Mouse (Mus musculus) thymus, postnatal 4 days (tissue): ENCODE measurements around the gene Gm3880.
"Not testable (repeated sequence)": the region's sequence is repeated elsewhere in the genome, so short reads cannot be mapped to it uniquely, and the experiment has no call there.

Experiments
- DNase-seq: peaks from one replicate; pipeline ENCODE4 v3.0.0; 2021

Gene Gm3880

GRCm38 (mm10) chrX:102686872-102687271 lies at the start of gene Gm3880:
Gene Gm3880, minus strand, starts transcription at chrX:102686972.
- not testable (repeated sequence) for DNase-seq

- not testable (repeated sequence) for DNase-seq
Observed at GRCm38 (mm10) chrX:102724226-102724625, 37.5 kb upstream of the Gm3880 start.

DNA sequence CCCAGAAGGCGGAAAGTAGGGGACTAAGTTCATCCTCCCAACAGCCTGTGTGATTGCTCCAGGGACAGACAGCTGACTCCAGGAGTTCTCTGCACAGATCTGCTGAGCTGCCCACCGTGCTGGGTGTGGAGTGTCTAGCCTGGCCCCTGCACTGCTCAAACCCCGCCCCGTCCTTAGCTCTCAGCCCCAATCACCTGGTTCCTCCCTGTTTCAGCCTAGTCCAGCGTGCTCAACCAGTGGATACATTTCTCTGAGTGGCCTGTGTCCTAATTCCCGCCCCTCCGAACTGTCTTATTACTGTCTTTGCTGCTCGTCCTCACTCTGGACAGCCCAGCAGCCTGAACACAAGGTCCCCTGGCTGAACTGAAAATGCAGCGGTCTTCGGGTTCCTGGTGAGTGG lies 20.8 kb upstream of the Gm3880 start, which contains the start of the genes Gm9112 and Dmrtc1b:
Gene Gm9112, minus strand, starts transcription at position 101 of the 400 bp plus-strand sequence.
Gene Dmrtc1b, plus strand, starts transcription at position 331 of the 400 bp plus-strand sequence.
- DNase-seq = not testable (repeated sequence)

DNA sequence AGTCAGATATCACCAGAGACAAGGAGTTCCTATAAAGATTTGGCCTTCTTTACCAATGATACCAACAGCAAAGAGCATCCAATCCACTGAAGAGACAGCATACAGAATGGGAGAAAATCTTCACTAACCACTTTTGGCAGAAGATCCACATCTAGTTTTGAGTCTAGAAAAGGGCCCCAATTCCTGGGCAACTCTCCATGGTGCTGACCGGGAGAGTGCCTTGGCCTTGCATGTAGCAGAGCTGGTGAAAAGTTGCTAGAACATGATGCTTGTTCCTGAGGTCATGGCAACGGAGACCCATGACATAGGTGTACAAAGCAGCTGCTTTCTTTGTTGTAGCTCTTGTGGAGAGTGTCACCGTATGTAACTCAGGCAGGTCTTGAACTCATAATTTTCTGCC lies 13.9 kb upstream of the Gm3880 start:
- peak; percentile 5 for DNase-seq

GRCm38 (mm10) chrX:102689252-102689651 lies 2.5 kb upstream of the Gm3880 start:
- DNase-seq = peak; percentile 14

- not testable (repeated sequence) for DNase-seq
Observed at GRCm38 (mm10) chrX:102684706-102685105, 2.1 kb downstream of the Gm3880 start.

- no peak for DNase-seq
Observed at GRCm38 (mm10) chrX:102666641-102667040, 20.1 kb downstream of the Gm3880 start.

DNA sequence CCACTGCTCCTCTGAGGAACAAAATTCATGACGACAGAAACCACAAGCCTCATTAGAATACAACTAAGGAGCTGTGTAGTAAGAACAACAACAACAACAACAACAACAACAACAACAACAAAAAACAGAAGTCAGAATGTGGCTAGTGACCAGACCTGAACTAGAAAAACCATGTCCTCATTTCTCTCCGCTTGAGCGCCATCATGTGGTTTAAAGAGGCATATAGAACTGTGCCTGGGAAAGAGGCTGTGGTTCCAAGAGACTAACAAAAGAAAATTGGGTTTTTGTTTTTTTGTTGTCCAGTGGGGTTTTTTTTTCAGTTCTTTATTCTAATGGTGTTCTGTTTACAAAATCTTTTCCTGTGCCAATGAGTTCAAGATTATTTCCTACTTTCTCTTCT lies 26.1 kb downstream of the Gm3880 start:
- DNase-seq = peak; percentile 7

DNA sequence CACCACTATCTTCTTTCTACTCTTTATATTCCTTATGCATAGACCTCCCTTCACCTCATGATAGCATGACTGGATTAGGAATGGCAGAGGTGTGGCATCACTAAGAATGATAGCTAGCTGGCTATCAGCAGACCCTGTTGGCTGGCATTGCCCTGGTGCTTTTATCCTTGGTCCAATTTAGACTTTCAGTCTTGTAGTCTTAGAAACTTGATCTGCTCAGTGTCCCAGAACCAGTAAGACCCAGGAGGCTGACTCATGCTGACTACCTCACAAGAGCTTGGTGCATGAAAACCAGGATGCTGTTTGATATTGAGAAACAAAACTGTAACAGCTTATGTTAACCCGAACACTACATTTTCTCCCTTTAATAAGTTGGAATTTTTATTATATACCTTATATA lies 41.1 kb downstream of the Gm3880 start:
- DNase-seq = no peak

DNA sequence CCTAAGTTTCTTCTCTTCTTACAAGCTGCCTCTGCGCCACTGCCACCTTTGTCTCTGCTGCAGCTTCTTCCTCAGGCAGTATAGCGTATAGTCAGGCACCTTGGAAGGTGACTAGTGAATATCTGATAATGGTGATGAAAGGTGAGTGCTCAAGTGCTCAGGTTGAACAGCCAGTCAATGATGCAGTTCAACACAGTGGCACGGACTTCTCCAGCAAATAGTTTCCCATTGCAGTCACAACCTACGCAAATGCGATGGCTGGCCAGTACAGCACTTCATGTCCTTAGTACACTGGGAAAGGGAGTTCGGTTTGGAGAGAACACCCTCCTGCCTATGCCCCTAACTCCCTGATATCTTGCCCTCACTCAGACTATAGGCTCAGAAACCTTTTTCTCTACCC lies 41.6 kb downstream of the Gm3880 start:
- DNase-seq = no peak

DNA sequence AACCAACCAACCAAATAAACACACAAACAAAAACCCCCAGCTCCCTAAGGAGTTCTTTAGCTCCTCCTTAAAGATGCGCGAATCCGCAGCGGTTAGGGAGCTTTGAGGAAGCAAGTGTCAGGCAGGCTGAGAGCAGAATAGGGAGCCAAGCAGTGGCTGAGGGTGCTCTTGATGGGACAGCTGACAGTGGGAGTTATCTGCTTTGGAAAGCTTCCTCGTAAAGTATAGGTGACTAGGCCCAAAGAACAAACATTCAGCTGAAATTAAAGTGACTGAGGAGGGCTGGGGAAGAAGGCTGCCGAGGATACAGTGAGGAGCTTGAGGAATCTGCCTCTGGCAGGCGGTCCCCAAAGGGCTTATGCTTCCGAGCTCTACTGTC lies 42.2 kb downstream of the Gm3880 start:
- DNase-seq = no peak

GRCm38 (mm10) chrX:102643823-102644572 lies 42.8 kb downstream of the Gm3880 start, which contains the start of gene Phka1:
Gene Phka1, minus strand, starts transcription at chrX:102644246.
- peak; percentile 23 for DNase-seq
